19 mouse cellular contexts compared by ENCODE assay signal in the genomic region with DNA sequence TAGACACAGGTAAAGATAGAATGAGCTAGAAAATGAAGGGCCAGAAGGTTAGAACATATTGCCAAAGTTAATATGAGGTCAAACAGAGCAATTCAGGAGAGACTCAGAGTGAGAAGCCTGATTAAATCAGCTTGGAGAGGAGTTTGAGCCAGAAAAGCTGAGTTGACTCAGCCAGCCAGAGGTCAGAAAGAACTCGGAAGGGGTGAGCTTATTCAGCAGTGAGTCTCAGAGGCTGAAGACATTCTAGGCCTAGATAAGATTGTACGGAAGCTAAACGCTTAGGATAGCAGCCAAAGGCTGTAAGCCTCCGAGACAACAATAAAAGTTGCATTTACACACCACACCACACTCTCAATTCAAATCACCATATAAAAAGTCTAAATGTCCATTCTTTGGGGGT.
DNase-seq lines count a peak whose midpoint lies in the region; ATAC-seq and TF ChIP-seq lines count a peak whose summit lies in the region.
"Had no signal": no experiment of that assay in that cellular context is flagged by ENCODE, and none has a peak within 500 bp of the region (broad histone marks: within the 10 kb centered on the region; RNA-seq: fewer than 3 reads in every experiment).

No protein-coding gene starts in this region.

- WGBS in kidney, adult 2 months, result 47% methylated on average over 4 of the region's 4 CpGs
- WGBS in kidney, embryonic 16.5 days, result 65% methylated on average over 4 of the region's 4 CpGs

- no peak for TF ChIP-seq CTCF in kidney, adult 2 months (conservative IDR thresholded peaks at IDR 0.05; ENCODE audit: insufficient read depth, insufficient read length, low read depth, low read length)

- H3K9ac ChIP-seq in kidney, embryonic 16.5 days (replicated peaks; ENCODE audit: low read length), result no peak overlapping the region
- H3K9ac ChIP-seq: embryonic facial prominence, embryonic 12.5 days; liver, embryonic 12.5 days; midbrain, embryonic 13.5 days had no signal

- no peaks in the 10 kb centered on the region for H3K36me3 ChIP-seq in kidney, adult 2 months (ENCODE audit: control insufficient read depth, insufficient read depth, low read length)
- 0 out of 2 replicates have a peak, but pooled peaks cover 3% of the 10 kb centered on the region for H3K36me3 ChIP-seq in kidney, embryonic 16.5 days (ENCODE audit: insufficient read depth, low read length)
- H3K36me3 ChIP-seq: embryonic facial prominence, embryonic 12.5 days; midbrain, embryonic 13.5 days had no signal

- no peak for ATAC-seq in kidney, embryonic 16.5 days (ENCODE audit: low FRiP score, low TSS enrichment)
- ATAC-seq: inflammation-experienced regulatory T-cells, adult 6 months; liver, embryonic 12.5 days; midbrain, embryonic 13.5 days had no signal

- peak; percentile 39 to 74 for DNase-seq in adrenal gland, adult (ENCODE audit: inconsistent age in 2 of 2, low spot score in 1 of 2)
- no peak for DNase-seq in adrenal gland, postnatal 4 days (ENCODE audit: low spot score in 2 of 2)
- peak; percentile 38 for DNase-seq in kidney, adult 2 months
- peak; percentile 21 for DNase-seq in adrenal gland, adult 8-10 months
- peak; percentile 20 for DNase-seq in kidney, postnatal 14 days
- no peak for DNase-seq in left cerebral cortex, adult 9 months (ENCODE audit: low spot score in 2 of 2)
- DNase-seq in urinary bladder, postnatal 14 days (ENCODE audit: low spot score), result no peak
- DNase-seq: cerebellum, adult 2 months; heart, adult 11 months had no signal

- H3K4me1 ChIP-seq in kidney, adult 2 months (ENCODE audit: control insufficient read depth, insufficient read depth, low read length), result no peaks in the 10 kb centered on the region
- H3K4me1 ChIP-seq in kidney, embryonic 16.5 days (ENCODE audit: insufficient read depth, low read length), result no peaks in the 10 kb centered on the region
- H3K4me1 ChIP-seq: embryonic facial prominence, embryonic 12.5 days; forebrain, embryonic 10.5 days; liver, embryonic 12.5 days; midbrain, embryonic 13.5 days had no signal

- no peaks in the 10 kb centered on the region for H3K27me3 ChIP-seq in kidney, adult 2 months (replicated peaks; ENCODE audit: control insufficient read depth, insufficient read depth, low read length)
- no peaks in the 10 kb centered on the region for H3K27me3 ChIP-seq in kidney, embryonic 16.5 days (ENCODE audit: insufficient read depth, low read length)
- H3K27me3 ChIP-seq: CH12.LX; embryonic facial prominence, embryonic 12.5 days; liver, embryonic 12.5 days; midbrain, embryonic 13.5 days had no signal

- H3K27ac ChIP-seq in kidney, adult 2 months (ENCODE audit: insufficient read depth, low read depth, low read length), result no peak overlapping the region
- no peak overlapping the region for H3K27ac ChIP-seq in kidney, embryonic 16.5 days (ENCODE audit: low read length)
- H3K27ac ChIP-seq: embryonic facial prominence, embryonic 12.5 days; forebrain, embryonic 10.5 days; layer of hippocampus, adult 2 months; left cerebral cortex, adult 2 months; liver, embryonic 12.5 days; midbrain, embryonic 13.5 days; stomach, postnatal 0 days had no signal

- TF ChIP-seq POLR2A in kidney, adult 2 months (IDR thresholded peaks at IDR 0.05; ENCODE audit: low read depth, low read length), result no peak

- H3K4me2 ChIP-seq in kidney, embryonic 16.5 days (replicated peaks; ENCODE audit: low read depth, low read length), result no peak overlapping the region
- H3K4me2 ChIP-seq: embryonic facial prominence, embryonic 12.5 days; liver, embryonic 12.5 days; midbrain, embryonic 13.5 days had no signal

- no peaks in the 10 kb centered on the region for H3K9me3 ChIP-seq in kidney, embryonic 16.5 days (ENCODE audit: low read length)
- H3K9me3 ChIP-seq: embryonic facial prominence, embryonic 12.5 days; forebrain, embryonic 10.5 days; liver, embryonic 12.5 days; midbrain, embryonic 13.5 days had no signal

- H3K4me3 ChIP-seq in kidney, adult 2 months (ENCODE audit: insufficient read depth, low read depth, low read length), result no peak overlapping the region
- no peak overlapping the region for H3K4me3 ChIP-seq in kidney, embryonic 16.5 days (ENCODE audit: low read length)
- H3K4me3 ChIP-seq: embryonic facial prominence, embryonic 12.5 days; forebrain, embryonic 10.5 days; layer of hippocampus, adult 2 months; left cerebral cortex, adult 2 months; liver, embryonic 12.5 days; midbrain, embryonic 13.5 days had no signal

Comparison
In these comparisons a context has a peak if more than half of its experiments do, and no peak if none do; other contexts are left out.
1. DNase-seq: peak in adrenal gland, adult (2 of 2), kidney, adult 2 months (single experiment), adrenal gland, adult 8-10 months (single experiment) and kidney, postnatal 14 days (single experiment); none in adrenal gland, postnatal 4 days (0 of 2), left cerebral cortex, adult 9 months (0 of 2) and urinary bladder, postnatal 14 days (single experiment).